Mouse (Mus musculus) cerebellum, adult 8-10 months (tissue): ENCODE measurements at regions not wholly inside any gene's neighbourhood (a gene's known extent, or its start where the extent isn't known, plus 50 kb on each side); places are given as distances from the start of the nearest gene placed in this dataset.

Experiments
- DNase-seq: peaks from one replicate; pipeline ENCODE4 v3.0.0; 2022

DNA sequence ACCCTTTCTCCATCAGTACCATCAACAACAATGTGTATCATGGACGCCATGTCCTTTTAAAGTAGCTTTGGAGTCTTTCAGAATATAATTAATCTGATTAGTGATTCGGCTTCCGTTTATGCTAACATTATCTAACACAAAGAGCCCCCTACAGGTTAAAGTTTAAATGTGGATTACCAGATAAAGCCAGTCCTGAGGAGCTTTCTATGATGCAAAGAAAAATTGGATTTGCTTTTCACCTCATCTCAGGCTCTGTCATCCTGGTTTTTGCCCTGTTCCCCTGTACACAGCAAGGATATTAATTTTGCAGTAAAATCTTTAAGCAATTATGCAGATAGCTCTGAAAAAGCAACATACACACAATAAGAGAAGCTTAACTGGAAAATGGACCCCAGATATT is 412.7 kb upstream of the Tbc1d2b start:
- DNase-seq = no peak

DNA sequence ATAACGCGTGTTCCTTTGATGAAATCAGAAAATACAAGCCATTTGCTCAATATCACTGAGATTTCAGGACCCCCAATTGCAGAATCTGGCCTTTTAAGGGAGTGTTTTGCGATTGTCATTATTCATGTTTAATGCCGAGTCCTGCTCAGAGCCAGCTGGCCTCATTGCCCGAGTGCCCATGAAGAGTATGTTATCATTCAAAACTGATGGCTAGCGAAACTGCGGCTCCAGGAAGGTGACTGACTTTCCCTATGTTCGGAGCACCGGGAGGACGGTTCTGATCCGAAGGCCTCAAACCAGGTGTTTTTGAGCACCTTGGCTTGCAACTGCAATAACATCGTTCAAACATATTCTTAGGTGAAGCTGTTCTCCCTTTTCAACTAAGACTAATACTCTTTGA is 419.5 kb upstream of the Tbc1d2b start:
- peak; percentile 59 for DNase-seq

DNA sequence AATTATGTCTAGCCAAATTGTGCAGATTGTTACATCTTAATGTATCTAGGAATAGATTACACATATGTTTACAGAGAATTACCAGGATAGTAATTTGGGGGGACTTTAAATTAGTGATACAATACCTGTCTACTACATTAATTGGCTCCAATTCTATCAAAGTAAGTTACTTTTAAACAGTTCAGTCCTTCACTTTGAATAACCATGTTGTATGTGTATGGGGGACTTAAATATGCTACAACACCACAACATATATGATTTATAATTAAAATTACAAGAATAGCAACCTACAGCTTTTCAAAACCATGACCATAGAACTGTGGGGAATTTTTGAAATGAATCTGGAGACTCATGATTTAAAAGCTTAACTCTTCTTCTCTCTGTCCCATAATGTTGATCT is 420.5 kb upstream of the Tbc1d2b start:
- no peak for DNase-seq

DNA sequence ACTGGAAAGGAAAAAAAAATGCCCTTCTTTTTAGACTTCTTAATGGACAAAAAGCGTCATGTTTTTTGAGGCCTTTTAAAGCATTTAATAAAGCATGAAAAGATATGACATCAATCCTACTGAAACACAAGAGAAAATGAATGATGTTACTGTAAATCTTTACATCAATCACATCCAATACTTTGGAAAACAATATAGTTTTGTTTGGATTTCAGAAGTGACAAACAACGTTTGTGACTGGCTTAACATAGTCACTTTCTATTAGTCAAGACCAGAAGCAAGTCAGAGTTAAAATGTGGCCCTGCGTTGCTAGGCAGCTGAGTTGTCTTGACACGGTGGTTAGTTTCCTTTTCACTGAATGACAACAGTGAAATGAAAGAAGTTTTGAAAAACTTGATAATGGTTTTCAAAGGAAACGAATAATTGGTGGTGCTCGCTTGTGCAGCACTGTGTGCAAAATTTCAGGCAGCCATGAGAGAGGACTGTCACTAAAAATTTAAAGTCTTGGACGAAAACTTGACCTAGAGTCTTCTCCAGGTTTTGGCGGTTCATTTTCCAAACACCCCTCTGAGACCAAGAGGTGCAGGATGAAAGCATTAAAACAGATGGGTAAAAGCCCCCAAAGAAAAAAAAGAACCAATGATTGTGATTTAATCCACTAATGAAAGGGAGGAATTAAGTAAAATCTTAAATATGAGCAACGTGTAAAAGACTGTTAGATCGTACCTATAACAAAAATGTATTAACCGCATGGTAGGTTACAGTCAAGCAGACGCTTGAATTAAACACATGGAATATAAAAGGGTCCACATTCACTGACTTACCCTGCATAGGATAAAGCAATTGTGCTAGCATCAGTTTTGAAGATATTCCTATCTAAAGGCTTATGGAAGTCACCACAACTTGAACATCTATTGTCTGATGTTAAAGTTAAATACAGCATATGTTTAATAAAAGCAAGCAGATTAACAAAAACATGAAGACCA is 421.4 kb upstream of the Tbc1d2b start:
- peak; percentile 44 for DNase-seq

DNA sequence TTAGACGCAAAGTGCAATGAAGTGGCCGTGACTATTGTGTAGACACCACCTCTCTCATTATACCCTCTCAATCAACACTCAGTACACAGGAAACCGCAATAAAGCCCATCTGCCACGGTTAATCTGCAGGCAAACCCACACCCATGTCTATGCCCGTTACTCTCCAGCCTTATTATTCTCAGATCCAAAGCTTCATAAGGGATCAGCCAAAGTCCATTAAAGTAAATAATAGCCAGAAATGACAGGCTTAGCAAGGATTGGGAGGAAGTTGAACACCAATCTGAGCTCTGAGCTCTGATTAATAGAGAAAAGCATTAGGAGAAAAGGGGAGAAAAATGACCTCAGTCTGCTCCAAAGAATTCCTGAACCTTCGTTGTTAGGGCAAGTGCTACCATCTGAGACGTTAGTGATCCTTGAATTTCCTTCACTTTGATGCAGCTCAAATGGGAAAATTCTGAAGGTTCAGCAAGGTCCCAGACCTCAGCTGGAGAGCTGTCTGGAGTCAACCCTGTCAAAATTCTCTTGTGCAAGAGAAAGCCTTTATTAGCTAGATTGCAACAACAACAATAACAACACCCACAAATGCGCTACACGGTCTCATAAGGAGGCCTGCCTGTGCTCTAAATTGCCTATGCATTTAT is 422.5 kb upstream of the Tbc1d2b start:
- DNase-seq = peak; percentile 68

DNA sequence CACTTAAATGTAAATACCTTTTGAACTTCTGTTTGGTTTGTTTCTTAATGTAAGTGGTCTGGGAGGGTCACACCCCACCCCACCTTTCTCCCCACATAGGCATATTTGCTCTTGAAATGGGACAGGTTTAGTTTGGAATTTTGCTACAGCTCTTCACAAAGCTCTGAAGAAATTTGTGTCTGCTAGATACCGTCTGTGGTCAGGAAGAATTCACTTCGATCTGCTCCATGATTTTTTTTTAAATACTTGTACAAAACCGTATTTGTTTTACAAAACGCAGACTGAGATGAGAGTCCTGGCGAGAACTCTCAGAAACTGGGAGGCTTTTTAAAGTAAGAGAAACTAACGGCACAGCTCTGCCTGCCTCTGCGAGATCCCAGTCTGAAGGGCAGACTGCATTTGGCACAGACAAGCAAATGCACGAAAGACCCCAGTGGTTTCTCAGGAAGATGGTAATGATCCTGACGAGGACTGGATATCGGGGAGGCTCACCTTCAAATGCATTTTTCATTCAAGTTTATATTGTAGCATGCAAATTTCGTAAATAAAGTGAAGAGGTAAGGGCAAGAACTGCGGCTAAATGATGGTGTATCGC is 423.5 kb upstream of the Tbc1d2b start:
- DNase-seq = peak; percentile 65

DNA sequence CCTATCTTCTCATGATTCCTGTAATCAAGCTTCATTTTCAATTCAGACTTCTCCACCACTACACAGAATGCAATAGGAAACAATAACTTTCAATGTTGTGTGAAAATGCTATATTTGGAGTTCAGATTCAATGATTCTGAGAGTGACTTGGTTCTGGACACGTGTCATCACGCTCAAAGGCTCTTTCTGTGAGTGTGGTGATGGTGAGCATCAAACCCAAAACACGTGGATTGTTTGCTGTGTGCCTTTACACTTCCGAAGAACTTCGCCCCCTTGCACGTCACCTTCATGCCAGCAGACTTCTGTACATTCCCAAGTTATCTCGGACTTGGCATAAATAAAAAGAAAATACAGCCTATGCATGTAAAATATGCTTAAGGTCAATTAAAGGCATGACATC is 425.1 kb upstream of the Tbc1d2b start:
- DNase-seq = peak; percentile 52

DNA sequence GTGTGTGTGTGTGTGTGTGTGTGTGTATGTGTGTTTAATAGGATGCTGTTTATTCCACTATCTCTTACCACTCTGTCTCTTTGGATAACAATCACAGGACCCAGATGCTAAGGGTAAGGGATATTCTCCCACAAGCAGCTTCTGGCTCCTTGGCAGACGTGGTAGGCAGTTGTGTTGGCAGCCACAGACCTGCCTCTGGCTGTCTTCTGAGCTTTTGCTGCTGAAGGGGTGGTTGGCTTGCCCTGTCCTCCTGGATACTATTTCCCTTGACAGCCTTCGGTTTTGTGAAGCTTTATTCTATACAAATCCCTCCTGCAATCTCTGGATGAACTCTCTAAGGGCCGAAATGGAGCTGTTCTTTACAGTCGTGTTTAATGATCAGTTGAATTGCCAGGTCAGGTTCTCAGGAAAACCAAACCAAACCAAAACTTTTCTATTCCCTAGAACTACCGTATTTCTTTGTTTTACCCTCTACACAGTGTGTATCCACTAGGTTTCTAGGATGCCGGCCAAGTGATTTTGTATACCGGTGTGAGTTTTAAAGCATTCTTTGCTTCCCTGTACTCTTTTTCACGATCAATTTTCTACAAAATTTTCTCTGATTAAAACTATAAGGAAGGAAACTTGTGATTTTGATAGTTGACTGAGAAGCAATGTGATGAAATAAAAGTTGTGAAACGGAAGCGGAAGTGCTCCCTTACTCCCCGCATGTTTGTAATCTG is 426.8 kb upstream of the Tbc1d2b start:
- peak; percentile 65 for DNase-seq

DNA sequence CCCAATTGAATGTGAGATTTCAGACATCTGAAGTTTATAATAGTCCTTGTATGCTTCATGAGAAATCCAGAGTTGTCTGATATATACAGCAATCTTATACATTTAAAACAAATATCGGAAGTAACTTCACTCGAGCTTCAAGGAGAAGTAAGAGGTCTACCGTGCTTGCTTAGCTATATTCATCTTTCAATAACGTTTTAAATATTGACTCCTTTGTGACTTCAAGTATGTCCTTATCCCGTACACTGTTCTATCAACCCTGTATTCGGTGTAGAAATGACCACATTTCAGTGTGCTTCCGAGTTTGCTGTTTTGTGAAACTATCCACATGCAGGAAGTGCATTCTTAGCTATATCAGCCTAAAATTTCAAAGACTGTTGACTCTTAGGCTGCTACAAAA is 427.8 kb upstream of the Tbc1d2b start:
- peak; percentile 33 for DNase-seq

DNA sequence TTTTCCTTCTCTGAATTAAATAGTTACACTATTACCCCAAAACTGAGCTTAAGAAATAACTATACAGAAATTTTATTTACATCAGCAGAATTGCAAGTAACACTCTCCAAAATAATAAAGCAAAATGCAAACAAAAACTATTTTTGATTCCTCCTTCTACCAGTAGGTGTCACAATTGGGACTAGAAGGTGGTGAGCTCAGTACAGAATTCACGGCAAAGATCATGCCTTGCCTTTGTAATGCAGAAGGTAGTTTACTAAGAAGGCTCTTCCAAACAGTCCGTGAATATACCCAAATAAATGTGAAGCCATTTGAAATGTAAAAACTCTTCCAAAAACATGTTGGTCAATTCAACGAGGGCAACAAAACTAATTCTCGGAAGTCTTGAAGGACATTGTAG is 428.5 kb upstream of the Tbc1d2b start:
- DNase-seq = peak; percentile 55

DNA sequence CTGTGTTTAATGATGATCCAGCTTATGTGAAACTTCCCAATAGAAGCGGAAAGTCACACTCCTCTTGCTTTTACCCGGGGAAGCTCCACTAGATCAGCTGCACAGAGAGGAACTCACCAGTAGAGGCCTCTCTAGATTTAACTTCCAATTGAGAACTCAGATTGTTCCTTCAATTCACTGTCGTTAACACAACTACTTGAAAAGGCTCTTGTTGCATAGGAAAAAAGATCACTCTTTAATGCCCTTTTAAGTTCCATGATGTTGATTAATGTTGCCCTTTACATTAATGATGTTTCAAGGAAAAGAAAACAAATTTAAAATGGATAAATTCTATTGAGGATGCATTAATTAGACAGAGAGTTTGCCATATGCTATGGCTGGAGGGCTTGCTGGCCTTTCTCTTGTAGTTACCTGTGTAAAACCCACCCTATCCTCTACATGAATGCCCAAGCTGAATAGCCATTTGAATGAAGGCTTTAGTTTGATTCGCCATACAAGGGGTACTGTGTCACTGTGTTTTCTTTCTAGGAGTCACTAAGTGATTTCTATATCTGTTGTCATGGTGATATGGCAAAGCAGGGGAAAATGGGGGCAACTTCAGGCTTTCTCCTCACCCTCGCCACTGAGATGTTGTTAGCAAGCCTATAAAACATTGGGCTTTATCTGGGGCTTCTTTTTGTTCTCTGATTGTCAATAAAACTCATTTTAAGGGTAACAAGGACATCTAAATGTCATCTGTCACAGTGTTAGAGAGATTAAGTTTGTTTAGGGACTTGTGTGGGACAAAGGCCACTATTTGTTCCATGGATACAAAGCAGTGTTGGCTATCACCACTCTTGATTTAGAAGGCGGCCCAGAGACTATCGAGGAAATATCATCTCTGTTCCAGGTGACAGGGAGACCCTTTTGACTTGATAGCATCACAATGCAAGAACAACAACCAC is 429.9 kb upstream of the Tbc1d2b start:
- DNase-seq = peak; percentile 57

DNA sequence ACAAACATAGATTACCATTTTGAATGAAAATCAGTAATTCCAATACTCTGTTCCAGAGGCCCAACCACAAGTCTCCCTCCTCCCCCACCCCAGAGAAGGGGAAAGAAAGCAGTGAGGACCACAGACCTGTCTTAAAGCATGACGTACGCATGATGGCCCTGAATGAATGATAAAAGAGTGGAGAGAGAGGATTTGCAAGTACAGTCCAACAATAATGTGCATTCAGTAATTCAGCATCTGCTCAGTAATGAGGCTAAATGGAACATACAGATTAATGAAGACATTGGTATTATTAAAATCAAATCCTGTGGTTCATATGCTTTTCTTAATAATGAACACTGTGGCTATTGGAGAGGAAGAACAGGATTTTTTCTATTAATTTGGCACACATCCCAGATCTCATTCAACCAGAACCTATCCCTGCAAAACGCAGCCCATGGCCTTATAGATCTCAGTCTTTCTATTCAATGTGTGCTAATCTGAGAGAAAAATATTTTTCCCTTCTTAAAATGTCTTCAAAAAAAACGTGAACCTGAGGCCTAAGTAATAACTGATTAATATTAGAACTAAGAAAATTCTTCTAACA is 430.7 kb upstream of the Tbc1d2b start:
- peak; percentile 20 for DNase-seq

DNA sequence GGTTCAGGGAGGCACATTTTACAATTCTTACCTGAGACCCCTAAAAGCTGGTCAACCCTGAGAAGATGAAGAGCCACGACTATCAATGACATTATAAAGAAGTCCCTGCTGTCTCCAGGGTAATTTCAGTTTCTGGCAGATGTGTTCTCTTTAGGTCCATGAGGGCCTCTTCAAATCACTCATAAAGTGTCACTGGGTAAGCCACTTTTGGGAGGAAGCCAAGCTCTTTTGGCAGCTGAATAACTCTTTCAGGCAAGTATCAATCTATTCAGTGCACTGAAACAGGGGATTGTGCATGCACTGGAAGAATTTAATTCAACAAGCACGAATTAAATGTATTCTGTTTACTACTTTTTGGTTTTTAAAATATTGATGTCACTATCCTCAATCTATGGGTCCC is 443.1 kb upstream of the Tbc1d2b start:
- DNase-seq = no peak

DNA sequence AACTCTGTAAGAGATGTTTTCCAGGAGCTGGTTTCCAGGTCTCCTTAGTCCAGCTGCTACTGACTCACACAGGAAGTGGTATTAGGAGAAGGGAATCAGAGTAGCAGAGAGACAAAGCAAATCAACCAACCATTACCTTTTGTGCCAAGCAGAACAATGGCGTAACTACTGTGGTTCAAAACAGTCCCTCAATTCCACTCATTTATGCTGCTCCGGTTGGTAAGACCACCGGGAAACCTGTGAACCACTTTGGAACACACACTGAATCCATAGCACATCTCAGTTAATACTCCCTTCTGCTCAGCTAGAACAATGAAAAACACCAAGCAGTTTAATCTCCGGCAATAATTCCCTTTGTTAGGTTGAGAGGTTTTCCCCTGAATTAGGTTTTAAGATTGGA is 460.8 kb upstream of the Tbc1d2b start:
- DNase-seq = no peak

DNA sequence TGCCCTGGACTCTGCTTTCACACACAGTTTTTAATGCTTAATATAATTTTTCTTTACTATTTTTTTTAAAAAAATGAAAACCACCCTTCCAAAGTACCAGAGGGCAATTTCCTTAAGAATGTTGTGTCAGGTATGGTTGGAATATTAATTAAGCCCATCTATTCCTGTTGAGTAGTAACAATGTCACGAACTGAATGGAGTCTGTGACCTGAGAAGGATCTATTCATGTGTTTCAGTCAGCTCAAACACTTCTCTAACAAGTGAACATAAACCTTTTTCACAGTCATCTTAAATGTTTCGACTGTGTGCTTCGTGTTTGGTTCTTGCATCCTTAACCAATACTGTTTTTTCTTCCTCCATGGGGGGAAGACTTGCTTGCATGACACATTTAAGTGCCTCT is 486.6 kb upstream of the Tbc1d2b start:
- DNase-seq = no peak

DNA sequence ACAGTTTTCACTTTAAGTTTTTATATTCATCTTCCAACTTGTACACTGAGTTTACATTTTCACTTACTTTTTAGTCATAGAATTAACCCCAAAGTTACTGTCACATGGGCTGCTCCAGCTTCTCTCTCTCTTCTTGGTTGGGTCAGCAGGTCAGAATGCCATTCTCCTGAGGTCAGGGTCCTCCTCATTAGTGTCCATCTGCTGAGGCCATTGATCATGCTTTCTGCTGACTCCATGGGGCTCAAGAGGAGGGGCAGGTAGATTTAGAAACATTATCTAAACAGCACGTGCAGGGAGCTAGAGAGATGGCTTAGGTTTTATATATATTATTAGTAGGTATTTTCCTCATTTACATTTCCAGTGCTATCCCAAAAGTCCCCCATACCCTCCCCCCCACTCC is 503.7 kb upstream of the Tbc1d2b start:
- DNase-seq = no peak

DNA sequence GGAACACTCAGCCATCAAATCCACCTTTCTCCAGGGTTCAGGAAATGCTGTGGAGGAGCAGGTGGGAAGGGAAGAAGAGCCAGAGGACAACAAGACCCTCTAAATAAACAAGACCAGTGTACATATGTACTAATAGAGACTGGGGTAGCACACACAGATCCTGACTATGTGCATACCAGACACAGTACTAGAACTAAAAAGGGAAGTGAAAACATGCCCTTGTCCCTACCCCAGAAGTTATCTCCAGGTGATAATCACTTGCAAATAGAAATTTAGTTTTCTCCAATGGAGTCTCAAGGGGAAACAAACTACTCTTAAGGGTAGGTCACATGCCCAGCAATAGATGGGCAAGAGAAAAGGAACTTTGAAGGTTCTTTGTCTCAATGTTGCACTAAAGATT is 518.9 kb upstream of the Tbc1d2b start:
- DNase-seq = no peak

DNA sequence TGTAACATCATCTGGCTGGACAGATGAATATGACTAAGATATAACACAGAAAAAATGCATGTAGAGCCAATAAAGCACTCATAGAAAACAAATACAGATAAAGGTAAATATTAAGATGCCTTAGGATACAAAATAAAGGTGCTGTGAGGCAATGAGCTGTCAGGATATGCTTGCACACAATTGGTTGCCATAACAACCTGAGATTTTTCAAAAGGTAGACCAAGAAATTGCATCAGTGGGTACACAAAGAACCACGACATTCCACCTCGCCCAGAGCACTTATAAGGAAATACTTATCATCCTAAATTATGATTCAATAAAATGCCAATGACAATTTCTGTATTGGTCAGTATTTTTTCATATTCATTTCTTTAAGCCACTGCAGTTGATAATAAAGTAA is 521.3 kb upstream of the Tbc1d2b start:
- DNase-seq = no peak

DNA sequence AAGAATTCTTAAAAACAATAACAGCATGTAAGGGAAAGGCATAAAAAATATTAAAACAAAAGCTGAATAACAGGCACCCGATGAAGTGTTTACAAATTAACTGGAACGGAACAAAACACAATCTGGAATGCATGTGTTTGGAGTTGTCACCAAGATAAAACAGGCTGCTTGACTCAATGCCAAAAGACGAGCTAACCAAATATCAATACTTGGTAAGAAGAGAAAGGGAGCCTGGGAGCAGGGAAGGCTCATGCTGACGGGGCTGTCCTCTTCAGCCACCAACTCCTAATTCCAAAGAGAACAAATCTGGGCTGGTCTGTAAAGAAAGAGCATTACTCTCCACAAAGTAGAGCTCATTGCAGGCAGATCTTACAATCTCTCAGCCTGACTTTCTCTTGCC is 545.4 kb upstream of the Zic4 start:
- DNase-seq = no peak

DNA sequence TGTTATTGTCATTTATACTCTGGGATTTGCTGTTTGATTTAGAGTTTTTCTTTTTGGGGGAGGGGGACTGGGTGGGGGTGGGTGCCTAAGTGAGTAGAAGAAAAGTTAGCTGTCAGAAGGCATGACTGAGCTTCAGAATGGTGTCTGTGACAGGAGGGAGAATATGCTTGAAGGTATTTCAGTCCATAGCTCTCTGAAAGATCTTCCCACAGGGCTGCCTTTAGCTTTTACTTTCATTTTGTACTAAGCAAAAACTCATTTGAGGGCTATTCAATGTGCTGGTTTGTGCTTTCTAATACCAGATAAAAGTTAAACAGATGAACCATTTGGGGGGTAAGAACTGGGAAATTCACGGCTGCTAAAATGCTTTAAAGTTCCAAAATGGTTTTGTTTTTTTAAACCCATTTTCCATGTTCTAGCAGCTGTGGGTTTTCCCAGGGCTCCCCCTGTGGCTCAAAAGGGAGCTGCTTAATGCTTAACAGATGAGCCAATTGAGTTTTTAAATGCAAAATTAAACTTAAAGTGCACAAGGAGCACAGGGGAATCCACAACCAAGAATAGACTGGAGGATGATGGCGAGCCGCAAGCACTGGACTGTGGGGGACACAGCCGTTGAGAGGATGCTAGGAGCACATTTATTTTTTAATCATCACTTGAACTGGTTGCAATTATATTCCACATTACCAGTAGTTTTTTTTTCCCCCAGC is 538.5 kb upstream of the Zic4 start:
- no peak for DNase-seq

DNA sequence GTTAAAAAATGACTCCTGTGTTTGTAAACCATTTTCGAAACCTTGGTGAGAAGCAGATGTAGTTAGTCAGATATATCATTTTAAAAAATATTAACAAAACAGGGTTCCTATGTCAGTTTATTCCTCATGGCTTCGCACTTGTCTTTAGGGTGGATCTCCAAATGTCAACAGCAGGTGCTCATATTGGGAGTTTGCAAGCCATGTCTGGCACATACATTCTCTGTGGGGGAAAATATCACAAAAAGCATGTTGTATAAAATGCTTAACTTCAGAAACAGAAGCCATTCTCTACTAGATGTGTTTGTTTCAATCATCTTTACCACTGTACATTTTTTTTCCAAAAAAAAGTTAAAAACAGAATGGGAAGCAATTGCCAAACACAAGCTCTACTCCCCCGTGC is 534.7 kb upstream of the Zic4 start:
- DNase-seq = no peak
